Mouse (Mus musculus): ENCODE measurements around the gene Ascc3. TPM values are rescaled to one million over a fixed set of nuclear protein-coding genes. Genes with fewer than 3 reads are reported as not detected.

Ascc3 gene
- polyA plus RNA-seq, 1 experiment, result 5.6 TPM

DNA sequence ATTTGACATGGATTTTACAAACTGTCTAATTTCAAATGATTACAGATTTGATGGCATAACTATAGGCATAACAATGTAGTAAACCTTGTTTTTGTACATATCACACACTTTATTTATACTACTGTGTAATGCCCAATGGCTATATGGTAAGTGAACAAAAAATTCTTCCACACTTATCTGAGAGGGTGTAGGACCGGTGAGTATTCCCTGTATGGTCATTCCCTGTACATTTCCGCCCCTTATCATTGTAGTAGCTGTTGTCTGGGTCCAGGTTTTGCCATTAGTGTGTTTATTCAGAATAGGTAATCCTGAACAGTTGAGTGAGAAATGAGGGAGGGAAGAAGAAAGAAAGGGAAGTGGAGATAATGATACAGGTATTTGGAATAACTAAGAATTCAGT, 306.2 kb downstream of the Ascc3 start:
- no peak overlapping the region for H3K4me3 ChIP-seq (ENCODE audit: insufficient read depth, poor library complexity, severe bottlenecking)
- no peaks in the 10 kb centered on the region for H3K27me3 ChIP-seq (ENCODE audit: control insufficient read depth, insufficient read depth, insufficient read length)
- H3K36me3 ChIP-seq (ENCODE audit: control insufficient read depth, insufficient read depth), result no peaks in the 10 kb centered on the region
- H3ac ChIP-seq (ENCODE audit: control insufficient read depth, insufficient read length, low read depth), result no peak overlapping the region
- H3K79me2 ChIP-seq (ENCODE audit: control insufficient read depth, insufficient read depth), result no peaks in the 10 kb centered on the region
- no peaks in the 10 kb centered on the region for H3K79me3 ChIP-seq (ENCODE audit: low read depth)
- TF ChIP-seq MAX (IDR thresholded peaks at IDR 0.05), result no peak
- no peak for TF ChIP-seq FOSL1 (IDR thresholded peaks at IDR 0.05; ENCODE audit: insufficient read depth, low read length, poor library complexity, severe bottlenecking)
- no peak for TF ChIP-seq MYOG (IDR thresholded peaks at IDR 0.05; ENCODE audit: control insufficient read depth, extremely low read depth, insufficient read length)
- TF ChIP-seq USF1 (IDR thresholded peaks at IDR 0.05; ENCODE audit: low read depth), result no peak
- no peak for TF ChIP-seq CTCF (IDR thresholded peaks at IDR 0.05; ENCODE audit: control insufficient read depth, insufficient read depth, insufficient read length)
- TF ChIP-seq MYOD1 (IDR thresholded peaks at IDR 0.05; ENCODE audit: control insufficient read depth, insufficient read length, low read depth), result no peak
- no peak for TF ChIP-seq CEBPB (IDR thresholded peaks at IDR 0.05; ENCODE audit: low read depth)

- Histone ChIP-seq H3K79me3 (ENCODE audit: low read depth) (no peaks in the 10 kb centered on the region), H3K79me2 (ENCODE audit: control insufficient read depth, insufficient read depth) (no peaks in the 10 kb centered on the region), H3K4me3 (ENCODE audit: insufficient read depth, poor library complexity, severe bottlenecking) (no peak overlapping the region), H3K36me3 (ENCODE audit: control insufficient read depth, insufficient read depth) (no peaks in the 10 kb centered on the region), H3K27me3 (ENCODE audit: control insufficient read depth, insufficient read depth, insufficient read length) (no peaks in the 10 kb centered on the region), H3ac (ENCODE audit: control insufficient read depth, insufficient read length, low read depth) (no peak overlapping the region)
- TF ChIP-seq CTCF (IDR thresholded peaks at IDR 0.05; ENCODE audit: control insufficient read depth, insufficient read depth, insufficient read length) (no peak), MAX (IDR thresholded peaks at IDR 0.05) (no peak), MYOG (IDR thresholded peaks at IDR 0.05; ENCODE audit: control insufficient read depth, extremely low read depth, insufficient read length) (no peak), USF1 (IDR thresholded peaks at IDR 0.05; ENCODE audit: low read depth) (no peak)
These were observed 307.6 kb downstream of the Ascc3 start for GRCm38 (mm10) chr10:50899846-50900745.
